In the genomic region with DNA sequence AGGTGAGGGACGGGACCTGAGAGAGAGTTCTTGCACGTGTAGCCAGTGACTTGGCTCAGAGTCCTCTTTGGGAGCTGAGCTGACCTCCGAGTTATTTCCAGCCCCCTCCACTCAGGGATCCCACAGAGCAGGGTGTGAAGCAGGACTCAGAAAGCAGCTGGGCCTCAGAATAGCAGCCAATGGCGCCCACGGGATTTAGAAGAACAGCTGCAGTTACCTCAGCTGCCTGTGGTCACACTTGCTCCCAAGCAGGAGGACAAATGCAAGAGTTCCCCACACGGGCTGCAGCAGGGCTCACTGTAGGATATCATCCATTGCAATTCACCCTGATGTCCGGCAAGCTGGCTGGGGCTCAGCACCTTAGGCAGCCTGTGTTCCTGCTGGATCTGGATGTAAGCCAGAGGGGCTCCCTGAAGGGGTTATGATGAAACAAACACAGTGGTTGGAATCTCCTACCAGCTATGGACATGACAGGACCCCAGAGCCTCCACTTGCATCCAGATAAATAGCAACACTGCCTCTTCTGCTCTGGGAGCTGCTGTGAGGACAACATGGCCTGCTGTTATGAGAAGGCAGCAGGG, we compare ENCODE assay signal across 13 mouse cellular contexts. TPM values are rescaled to one million over a fixed set of nuclear protein-coding genes. Genes with fewer than 3 reads are reported as not detected.
DNase-seq lines count a peak whose midpoint lies in the region; ATAC-seq and TF ChIP-seq lines count a peak whose summit lies in the region.
"Had no signal": no experiment of that assay in that cellular context is flagged by ENCODE, and none has a peak within 500 bp of the region (broad histone marks: within the 10 kb centered on the region; RNA-seq: fewer than 3 reads in every experiment).

No protein-coding gene starts in this region.

- 0 out of 2 replicates have a peak, but pooled peaks have one; percentile 15 for ATAC-seq in heart, embryonic 13.5 days (ENCODE audit: extremely low read depth, insufficient number of reproducible peaks, low FRiP score, low TSS enrichment)
- no peak for ATAC-seq in stomach, postnatal 0 days (ENCODE audit: low FRiP score, low TSS enrichment)

- H3K9ac ChIP-seq in heart, embryonic 13.5 days = peak overlapping the region; percentile 63
- H3K9ac ChIP-seq in stomach, postnatal 0 days (ENCODE audit: low read length) = no peak overlapping the region
- H3K9ac ChIP-seq: liver, embryonic 13.5 days had no signal

- no peaks in the 10 kb centered on the region for H3K27me3 ChIP-seq in heart, embryonic 13.5 days (replicated peaks)
- H3K27me3 ChIP-seq in stomach, postnatal 0 days (ENCODE audit: control insufficient read depth, insufficient read depth, low read length) = no peaks in the 10 kb centered on the region
- no peaks in the 10 kb centered on the region for H3K27me3 ChIP-seq in cerebellum, adult 2 months (ENCODE audit: control insufficient read depth, insufficient read depth, low read length)

- peak; percentile 37 to 51 for DNase-seq in left cerebral cortex, postnatal 25 days (ENCODE audit: low spot score in 2 of 2)
- no peak for DNase-seq in left cerebral cortex, adult 11 months (ENCODE audit: low spot score)
- DNase-seq in gastrocnemius, postnatal 10 days = peak; percentile 63
- peak; percentile 46 for DNase-seq in retina, postnatal 1 day
- no peak for DNase-seq in stomach, postnatal 0 days (ENCODE audit: low spot score)
- no peak for DNase-seq in kidney, postnatal 14 days
- DNase-seq in cerebellum, adult 2 months = no peak
- DNase-seq: cerebellum, postnatal 25 days; kidney, adult 2 months; liver, embryonic 13.5 days; thymus, postnatal 25 days had no signal

- TF ChIP-seq CTCF in stomach, postnatal 0 days (IDR thresholded peaks at IDR 0.05; ENCODE audit: low read depth) = no peak
- TF ChIP-seq CTCF in cerebellum, adult 2 months (IDR thresholded peaks at IDR 0.05; ENCODE audit: borderline replicate concordance, insufficient read depth, low read depth, low read length) = no peak

- no peak overlapping the region for H3K4me3 ChIP-seq in heart, embryonic 13.5 days
- H3K4me3 ChIP-seq in stomach, postnatal 0 days (ENCODE audit: low read depth, low read length) = no peak overlapping the region
- H3K4me3 ChIP-seq in cerebellum, adult 2 months (replicated peaks; ENCODE audit: insufficient read depth, low read depth, low read length) = no peak overlapping the region
- H3K4me3 ChIP-seq: liver, embryonic 13.5 days had no signal

- H3K4me2 ChIP-seq in heart, embryonic 13.5 days = peak overlapping the region; percentile 15
- H3K4me2 ChIP-seq in stomach, postnatal 0 days (replicated peaks; ENCODE audit: low read depth) = no peak overlapping the region
- H3K4me2 ChIP-seq: liver, embryonic 13.5 days had no signal

- no peak for TF ChIP-seq EP300 in stomach, postnatal 0 days (optimal IDR thresholded peaks at IDR 0.05)

- H3K36me3 ChIP-seq in heart, embryonic 13.5 days = peaks cover 84% of the 10 kb centered on the region
- no peaks in the 10 kb centered on the region for H3K36me3 ChIP-seq in stomach, postnatal 0 days (ENCODE audit: control insufficient read depth, insufficient read depth, low read length)
- H3K36me3 ChIP-seq: liver, embryonic 13.5 days had no signal

- H3K4me1 ChIP-seq in heart, embryonic 13.5 days = peaks cover 70% of the 10 kb centered on the region
- 0 out of 2 replicates have a peak, but pooled peaks cover under 1% of the 10 kb centered on the region for H3K4me1 ChIP-seq in stomach, postnatal 0 days (replicated peaks; ENCODE audit: control insufficient read depth, insufficient read depth)
- H3K4me1 ChIP-seq in cerebellum, adult 2 months (ENCODE audit: control insufficient read depth, insufficient read depth, low read length) = peaks cover 10% of the 10 kb centered on the region

- intact Hi-C loops in left cerebral cortex, postnatal 25 days (cut with DNase I) = no loop called here

- no peaks in the 10 kb centered on the region for H3K9me3 ChIP-seq in heart, embryonic 13.5 days
- H3K9me3 ChIP-seq in stomach, postnatal 0 days (ENCODE audit: control insufficient read depth, low read length) = no peaks in the 10 kb centered on the region
- H3K9me3 ChIP-seq: liver, embryonic 13.5 days had no signal

- TF ChIP-seq POLR2A in cerebellum, adult 2 months (IDR thresholded peaks at IDR 0.05; ENCODE audit: borderline replicate concordance, insufficient read depth, low read length) = no peak

- H3K27ac ChIP-seq in heart, embryonic 13.5 days (replicated peaks) = peak overlapping the region; percentile 88
- H3K27ac ChIP-seq in stomach, postnatal 0 days (replicated peaks) = no peak overlapping the region
- H3K27ac ChIP-seq in cerebellum, adult 2 months (ENCODE audit: insufficient read depth, low read length) = no peak overlapping the region
- H3K27ac ChIP-seq: liver, embryonic 13.5 days had no signal

- 23% methylated on average over 7 of the region's 7 CpGs for WGBS in heart, embryonic 13.5 days
- 54% methylated on average over 7 of the region's 7 CpGs for WGBS in stomach, postnatal 0 days
- WGBS in cerebellum, adult 2 months = 53% methylated on average over 7 of the region's 7 CpGs

RNA-seq across cellular contexts. Expression of a gene that starts 6.4 kb away (rescaled TPM):
- total RNA-seq in left cerebral cortex, postnatal 25 days (2021) = 1 to 10 TPM; 1.8 to 1.9 TPM
- 10 to 100 TPM; 12.3 to 14.6 TPM for total RNA-seq in gastrocnemius, postnatal 10 days (2021)
- 46.2 and 47.6 TPM in 2 replicates for polyA plus RNA-seq in heart, embryonic 13.5 days (2015; fragmentation: Nextera tagmentation; extraction: Ambion mirVana)
- polyA plus RNA-seq in stomach, postnatal 0 days (2015; fragmentation: Nextera tagmentation; extraction: Ambion mirVana) = 3.8 and 4.2 TPM in 2 replicates
- polyA plus RNA-seq in cerebellum, adult 2 months (2012; rRNA removed) = 3.0 TPM in 2 replicates
- total RNA-seq: monocyte, adult 5-6 weeks had no signal

RNA-seq across cellular contexts. Expression of a gene that starts 47.8 kb away (rescaled TPM):
- 10 to 100 TPM; 59.7 to 63.6 TPM for total RNA-seq in left cerebral cortex, postnatal 25 days (2021)
- total RNA-seq in gastrocnemius, postnatal 10 days (2021) = 10 to 100 TPM; 25.8 to 26.3 TPM
- 27.6 and 28.6 TPM in 2 replicates for polyA plus RNA-seq in heart, embryonic 13.5 days (2015; fragmentation: Nextera tagmentation; extraction: Ambion mirVana)
- 20.5 and 22.0 TPM in 2 replicates for polyA plus RNA-seq in stomach, postnatal 0 days (2015; fragmentation: Nextera tagmentation; extraction: Ambion mirVana)
- 50.1 and 50.7 TPM in 2 replicates for polyA plus RNA-seq in cerebellum, adult 2 months (2012; rRNA removed)

RNA-seq across cellular contexts. Expression of a gene that starts 53.3 kb away (rescaled TPM):
- 10 to 100 TPM; 13.0 to 15.3 TPM for total RNA-seq in left cerebral cortex, postnatal 25 days (2021)
- 10 to 100 TPM; 10.9 to 11.7 TPM for total RNA-seq in gastrocnemius, postnatal 10 days (2021)
- polyA plus RNA-seq in heart, embryonic 13.5 days (2015; fragmentation: Nextera tagmentation; extraction: Ambion mirVana) = 2.6 and 3.1 TPM in 2 replicates
- polyA plus RNA-seq in stomach, postnatal 0 days (2015; fragmentation: Nextera tagmentation; extraction: Ambion mirVana) = 2.9 and 3.2 TPM in 2 replicates
- polyA plus RNA-seq in cerebellum, adult 2 months (2012; rRNA removed) = 24.0 and 24.3 TPM in 2 replicates

Comparison
In these comparisons a context has a peak if more than half of its experiments do, and no peak if none do; other contexts are left out.
1. DNase-seq: peak in left cerebral cortex, postnatal 25 days (2 of 2), gastrocnemius, postnatal 10 days (single experiment) and retina, postnatal 1 day (single experiment); none in left cerebral cortex, adult 11 months (single experiment), stomach, postnatal 0 days (single experiment), kidney, postnatal 14 days (single experiment) and cerebellum, adult 2 months (0 of 2).